Mouse (Mus musculus) stomach, embryonic 14.5 days (tissue): ENCODE data around the gene Nnat. TPM values are rescaled to one million over a fixed set of nuclear protein-coding genes. Genes with fewer than 3 reads are reported as not detected.

ENCODE experiments used
- ATAC-seq: fragments of 200-750 bp; cut with Nextera tagmentation; 2 replicates; pipeline ENCODE4 v1.8.0; 2017; ENCODE audit warnings: low read depth, moderate TSS enrichment; ENCODE audit not compliant: insufficient number of reproducible peaks, insufficient read depth, low FRiP score
- H3K27ac ChIP-seq: fragments of 300-500 bp; sonication (generic); 2 replicates; pipeline ENCODE4 v1.5.1; 2014; ENCODE audit warnings: mild to moderate bottlenecking, low read length, moderate library complexity, mixed read lengths
- H3K27me3 ChIP-seq: fragments of 300-500 bp; sonication (generic); 2 replicates; pipeline ENCODE4 v1.6.1; 2014; ENCODE audit warnings: low read length, control low read depth, mixed read lengths; ENCODE audit not compliant: control insufficient read depth, insufficient read depth
- H3K36me3 ChIP-seq: fragments of 300-500 bp; sonication (generic); 2 replicates; pipeline ENCODE4 v1.6.1; 2014; ENCODE audit warnings: mild to moderate bottlenecking, control low read depth, low read length, moderate library complexity, mixed read lengths; ENCODE audit not compliant: control insufficient read depth, insufficient read depth
- H3K4me1 ChIP-seq: fragments of 300-500 bp; sonication (generic); 2 replicates; pipeline ENCODE4 v1.6.1; 2014; ENCODE audit warnings: low read length, control low read depth, mixed read lengths; ENCODE audit not compliant: control insufficient read depth, insufficient read depth
- H3K4me2 ChIP-seq: fragments of 300-500 bp; sonication (generic); replicated peaks from 2 replicates; pipeline ENCODE4 v1.6.1; 2014; ENCODE audit warnings: low read depth, low read length, control low read depth
- H3K4me3 ChIP-seq: fragments of 300-500 bp; sonication (generic); 2 replicates; pipeline ENCODE4 v1.5.1; 2014; ENCODE audit warnings: low read depth, low read length, control low read depth
- H3K9ac ChIP-seq: fragments of 300-500 bp; sonication (generic); replicated peaks from 2 replicates; pipeline ENCODE4 v1.6.1; 2014; ENCODE audit warnings: low read depth, mild to moderate bottlenecking, control low read depth, low read length, moderate library complexity, mixed read lengths
- H3K9me3 ChIP-seq: fragments of 300-500 bp; sonication (generic); 2 replicates; pipeline ENCODE4 v1.6.1; 2016; ENCODE audit warnings: low read depth, low read length, control low read depth; ENCODE audit not compliant: control insufficient read depth
- WGBS: fragments of 180-500 bp; shearing (Covaris S2); extraction: QIAGEN DNeasy Blood & Tissue Kit; methylation state at CpG from one replicate; pipeline ENCODE4 v1.1.7; 2014; 5-methylcytosine and 5-hydroxymethylcytosine counted together
- polyA plus RNA-seq: library from polyadenylated mRNA; unstranded; fragments of >200 nt; fragmentation: Nextera tagmentation; extraction: Ambion mirVana; gene quantifications from 2 replicates; pipeline ENCODE4 v1.2.1, GENCODE M21; 2014

Nnat gene
- polyA plus RNA-seq, 1 experiment from 2014 or later: 400 TPM

DNA sequence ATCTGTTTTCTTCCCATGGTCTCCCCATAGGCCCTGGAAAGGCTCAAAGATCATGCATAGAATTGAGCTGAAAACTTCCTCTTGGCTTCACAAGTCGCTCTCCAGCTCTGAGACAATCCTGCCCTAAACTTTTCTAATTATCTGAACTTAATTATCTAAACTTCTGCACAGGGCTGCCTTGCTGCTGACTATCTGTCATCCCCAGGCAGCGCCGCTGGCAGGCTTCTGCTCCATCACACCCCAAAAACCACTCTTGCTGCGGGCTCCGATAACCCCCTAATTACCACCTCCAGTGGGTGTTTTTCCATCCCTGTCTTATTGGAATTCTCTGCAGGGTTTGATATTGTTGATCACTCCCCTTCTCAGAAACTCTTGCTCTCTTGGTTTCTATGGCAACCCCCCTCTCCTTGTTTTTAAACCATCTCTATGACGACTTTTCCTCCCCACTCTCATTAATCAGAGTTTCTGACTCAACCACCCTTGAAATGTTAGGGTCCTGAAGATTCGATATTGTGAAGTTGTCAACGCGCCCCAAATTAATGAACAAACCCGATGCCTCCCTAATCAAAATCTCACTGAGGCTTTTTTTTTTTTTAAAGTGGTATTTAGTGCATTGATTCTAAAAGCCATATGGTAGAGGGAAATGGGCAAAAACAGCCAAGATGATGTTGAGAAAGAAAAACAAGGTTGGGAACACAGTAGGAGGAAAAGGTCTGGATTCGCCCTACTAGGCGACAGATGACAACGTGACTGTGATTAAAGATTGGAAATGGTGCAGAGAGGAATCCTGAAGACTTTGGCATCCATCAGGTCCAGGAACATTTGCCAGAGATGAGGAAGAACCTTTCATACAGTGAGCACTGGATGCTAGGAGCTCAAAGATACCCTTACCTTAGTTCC is 29.6 kb upstream of the Nnat start:
- WGBS: 70% methylated on average over 13 of the region's 13 CpGs
- H3K4me1 ChIP-seq: no peaks in the 10 kb centered on the region

DNA sequence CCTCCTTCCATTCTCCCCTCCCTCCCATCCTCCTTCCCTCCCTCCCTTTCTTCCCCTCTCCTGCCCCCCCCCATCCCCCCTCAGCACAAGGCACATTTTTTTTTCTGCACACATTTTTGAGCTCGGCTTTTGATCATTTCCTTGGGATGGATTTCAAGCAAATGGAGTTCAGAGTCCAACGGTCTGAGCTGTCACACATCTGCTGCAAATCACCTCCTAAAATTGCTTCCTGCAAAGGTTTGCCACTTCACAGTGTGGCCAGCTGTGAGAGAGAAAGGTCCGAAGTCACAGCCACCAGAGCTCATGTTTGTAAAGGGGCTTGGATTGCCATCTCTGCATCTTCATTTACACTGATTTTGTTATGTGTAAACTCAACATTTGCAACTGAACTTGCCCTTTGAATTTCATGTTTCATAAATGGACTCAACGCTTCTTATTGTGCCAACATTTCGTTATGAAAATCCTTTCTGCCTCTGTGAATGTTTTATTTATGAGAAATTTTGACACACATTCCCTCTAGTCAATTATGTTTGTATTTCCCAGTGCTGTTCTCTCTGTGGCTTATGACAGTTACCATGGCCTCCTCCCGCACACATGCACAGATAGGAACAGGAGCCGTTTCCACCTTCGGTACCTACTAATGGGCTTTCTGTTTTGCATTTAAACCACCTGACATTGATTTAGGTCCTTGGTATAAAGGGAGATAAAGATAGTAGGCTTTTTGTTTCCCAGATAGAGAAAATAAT is 28.0 kb upstream of the Nnat start:
- Histone ChIP-seq H3K4me1 (no peaks in the 10 kb centered on the region), H3K9ac (no peak overlapping the region), H3K27me3 (no peaks in the 10 kb centered on the region), H3K4me3 (no peak overlapping the region), H3K9me3 (no peaks in the 10 kb centered on the region), H3K27ac (no peak overlapping the region), H3K4me2 (no peak overlapping the region), H3K36me3 (no peaks in the 10 kb centered on the region)
- no peak for ATAC-seq
- WGBS: 40% methylated on average over 8 of the region's 8 CpGs

More for the DNA sequence above, 29.6 kb upstream of the Nnat start:
- Histone ChIP-seq H3K4me3 (no peak overlapping the region), H3K4me2 (no peak overlapping the region), H3K27me3 (no peaks in the 10 kb centered on the region), H3K36me3 (no peaks in the 10 kb centered on the region), H3K9ac (no peak overlapping the region), H3K27ac (no peak overlapping the region), H3K9me3 (no peaks in the 10 kb centered on the region)
- ATAC-seq: no peak

DNA sequence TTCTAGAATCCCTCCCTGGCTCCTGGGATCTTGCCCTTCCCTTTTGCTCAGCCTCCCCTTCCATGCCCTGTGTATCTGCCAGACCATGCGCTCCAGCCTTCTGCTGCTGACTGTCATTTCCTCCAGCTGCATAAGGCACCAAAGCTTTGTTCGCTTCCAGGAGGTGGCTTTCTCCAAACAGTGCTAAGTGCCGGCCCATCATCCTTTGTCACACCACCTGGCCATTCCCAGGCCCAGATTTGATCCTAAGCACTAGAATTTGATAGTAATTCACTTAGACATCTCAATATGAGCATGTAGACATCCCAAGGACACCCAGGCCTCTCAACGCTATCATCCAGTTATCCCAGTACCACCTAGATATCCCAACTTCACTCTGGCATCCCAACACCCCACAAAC is 25.7 kb upstream of the Nnat start:
- H3K4me2 ChIP-seq: no peak overlapping the region
- no peak overlapping the region for H3K4me3 ChIP-seq
- no peak overlapping the region for H3K9ac ChIP-seq
- H3K36me3 ChIP-seq: no peaks in the 10 kb centered on the region
- H3K27me3 ChIP-seq: no peaks in the 10 kb centered on the region
- no peak overlapping the region for H3K27ac ChIP-seq
- no peaks in the 10 kb centered on the region for H3K4me1 ChIP-seq
- no peaks in the 10 kb centered on the region for H3K9me3 ChIP-seq
- 73% methylated on average over 4 of the region's 4 CpGs for WGBS
- no peak for ATAC-seq

DNA sequence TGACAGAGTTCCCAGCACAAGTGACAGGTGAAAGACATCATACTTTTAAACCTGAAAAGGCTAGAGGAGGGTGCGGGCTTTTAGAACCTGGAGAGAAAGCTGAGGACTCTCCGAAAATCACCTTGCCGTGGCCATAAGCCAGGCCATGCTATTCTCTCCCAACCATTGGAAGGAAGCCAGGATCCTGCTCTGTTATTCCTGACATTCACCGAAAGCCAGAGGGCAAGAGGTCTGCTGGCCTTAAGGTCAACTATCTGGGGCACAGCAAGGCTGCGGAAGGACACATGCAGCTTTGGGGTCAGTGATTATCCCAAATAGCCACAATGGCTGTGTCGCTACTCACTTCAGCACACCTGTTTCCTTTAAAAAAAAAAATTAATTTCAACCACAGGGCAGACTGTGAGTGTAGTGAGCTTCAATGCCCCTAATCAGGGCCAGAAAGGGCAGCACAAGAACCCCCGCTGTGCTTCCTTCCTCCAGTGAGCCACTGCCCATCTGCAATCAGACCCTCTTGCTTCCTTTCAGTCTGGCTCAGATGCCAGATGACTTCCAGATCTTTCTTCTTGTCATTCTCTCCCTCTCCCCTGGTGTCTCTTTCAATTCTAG is 23.3 kb upstream of the Nnat start:
- Histone ChIP-seq H3K9ac (no peak overlapping the region), H3K27ac (no peak overlapping the region), H3K27me3 (no peaks in the 10 kb centered on the region), H3K36me3 (no peaks in the 10 kb centered on the region), H3K4me3 (no peak overlapping the region), H3K9me3 (no peaks in the 10 kb centered on the region), H3K4me1 (peaks cover 7% of the 10 kb centered on the region; the same call in 1 of the 2 replicates), H3K4me2 (no peak overlapping the region)
- no peak for ATAC-seq
- 62% methylated on average over 7 of the region's 7 CpGs for WGBS

DNA sequence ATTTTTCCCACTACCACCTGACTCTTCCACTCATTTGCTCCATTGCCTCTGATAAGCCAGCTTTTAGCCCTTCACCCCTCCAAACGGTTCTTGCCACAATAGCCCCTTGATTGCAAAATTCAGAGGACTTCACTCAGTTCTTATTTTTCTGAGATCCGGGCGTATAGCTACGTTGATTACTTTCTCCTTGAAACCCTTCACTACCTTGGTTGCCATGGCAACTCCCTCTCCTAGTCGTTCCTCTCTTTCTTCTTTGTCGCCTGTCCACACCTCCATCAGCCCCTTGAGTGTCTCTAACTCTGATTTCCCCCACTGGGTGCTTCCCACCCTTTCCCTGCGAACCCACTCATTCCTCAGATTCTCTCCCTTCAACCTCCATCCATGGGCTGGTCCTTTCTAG is 22.8 kb upstream of the Nnat start:
- H3K4me2 ChIP-seq: no peak overlapping the region
- 41% methylated on average over 7 of the region's 7 CpGs for WGBS

DNA sequence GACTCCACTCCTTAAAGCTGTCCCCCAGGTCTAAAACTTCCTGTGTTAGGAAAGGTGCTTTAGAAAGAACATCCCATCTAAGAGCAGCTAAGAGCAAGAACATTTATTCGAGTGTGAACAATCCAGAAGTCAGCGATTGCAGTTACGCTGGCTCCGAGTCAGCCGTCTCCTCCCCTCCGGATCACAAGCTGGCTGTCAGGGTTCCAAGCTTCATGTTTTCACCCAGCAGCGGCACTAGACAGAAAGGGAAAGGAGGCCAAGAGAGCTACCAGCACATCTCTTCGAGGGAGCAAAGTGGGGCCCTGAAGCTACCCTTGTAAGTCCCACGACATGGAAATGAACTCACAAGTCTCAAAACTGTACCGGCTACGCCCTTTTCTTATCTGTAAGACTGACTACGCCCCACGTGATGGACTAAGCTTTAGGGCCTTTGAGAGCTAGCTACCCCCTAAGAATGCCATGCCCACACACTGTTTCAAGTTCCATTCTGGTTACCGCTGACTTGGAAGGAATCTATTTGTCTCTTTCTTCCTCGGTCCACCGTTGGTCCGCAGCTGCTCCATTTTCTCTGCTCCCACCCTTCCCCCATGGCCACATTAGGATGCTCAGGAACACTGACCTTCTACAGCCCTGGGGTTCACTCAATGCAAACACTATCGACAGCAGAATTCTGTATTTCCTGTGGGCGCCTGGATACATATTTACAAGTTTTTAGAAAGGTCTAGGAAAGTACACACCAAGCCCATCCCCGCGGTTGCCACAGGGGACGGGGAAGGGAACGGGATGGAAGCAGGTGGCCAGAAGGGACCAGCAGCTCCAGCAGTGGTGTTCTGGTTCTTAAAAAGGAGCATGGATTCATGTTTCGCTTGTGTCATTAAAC is 19.6 kb upstream of the Nnat start:
- Histone ChIP-seq H3K4me2 (no peak overlapping the region), H3K27me3 (no peaks in the 10 kb centered on the region), H3K9ac (no peak overlapping the region), H3K9me3 (no peaks in the 10 kb centered on the region), H3K4me3 (no peak overlapping the region), H3K4me1 (peaks cover 7% of the 10 kb centered on the region; the same call in 1 of the 2 replicates), H3K27ac (no peak overlapping the region; the same call in 1 of the 2 replicates), H3K36me3 (peaks cover 5% of the 10 kb centered on the region; the same call in 1 of the 2 replicates)
- ATAC-seq: no peak; the same call in 1 of the 2 replicates
- 53% methylated on average over 24 of the region's 24 CpGs for WGBS

More for the DNA sequence above, 22.8 kb upstream of the Nnat start:
- no peaks in the 10 kb centered on the region for H3K36me3 ChIP-seq
- no peak overlapping the region for H3K4me3 ChIP-seq
- no peak overlapping the region for H3K27ac ChIP-seq
- H3K9ac ChIP-seq: no peak overlapping the region
- H3K27me3 ChIP-seq: no peaks in the 10 kb centered on the region
- no peak for ATAC-seq
- H3K4me1 ChIP-seq: peaks cover 7% of the 10 kb centered on the region; the same call in 1 of the 2 replicates
- H3K9me3 ChIP-seq: no peaks in the 10 kb centered on the region

DNA sequence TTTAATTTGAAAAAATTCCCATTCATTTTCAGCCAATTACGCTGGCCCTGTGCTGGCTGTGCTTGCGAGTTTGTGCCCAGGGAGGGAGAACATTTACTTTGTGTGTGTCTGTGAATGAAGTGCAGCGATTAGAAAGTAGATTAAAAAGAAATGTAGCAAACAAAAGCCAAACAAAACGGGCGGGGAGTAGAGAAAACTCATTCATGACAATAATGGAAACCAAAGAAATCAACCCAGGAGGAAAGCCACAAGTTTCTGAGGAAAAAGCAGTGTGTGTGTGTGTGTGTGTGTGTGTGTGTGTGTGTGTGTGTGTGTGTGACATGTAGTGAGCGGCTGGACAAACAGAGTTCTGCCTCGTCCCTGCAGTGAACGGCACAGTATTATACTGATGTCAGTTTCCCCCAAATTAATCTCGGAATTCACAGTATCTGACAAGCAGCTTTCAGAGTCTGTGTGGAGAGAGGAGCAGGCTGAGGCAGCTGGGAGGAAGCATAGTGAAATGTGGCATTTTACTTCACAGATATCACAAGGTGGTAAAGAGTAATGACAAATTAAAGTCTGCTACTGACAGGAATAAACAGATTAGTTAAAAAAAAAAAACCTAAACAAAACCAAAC is 18.8 kb upstream of the Nnat start:
- Histone ChIP-seq H3K9me3 (no peaks in the 10 kb centered on the region), H3K36me3 (peaks cover 5% of the 10 kb centered on the region; the same call in 1 of the 2 replicates), H3K27me3 (no peaks in the 10 kb centered on the region), H3K27ac (no peak overlapping the region), H3K4me3 (no peak overlapping the region), H3K9ac (no peak overlapping the region), H3K4me2 (no peak overlapping the region), H3K4me1 (peaks cover 7% of the 10 kb centered on the region; the same call in 1 of the 2 replicates)
- 48% methylated on average over 9 of the region's 9 CpGs for WGBS
- ATAC-seq: no peak
